Mouse (Mus musculus) liver, embryonic 12.5 days (tissue): Measurements from ENCODE around the gene S1pr3. TPM values are rescaled to one million over a fixed set of nuclear protein-coding genes. Genes with fewer than 3 reads are reported as not detected.

Source experiments
- ATAC-seq: fragments of 200-750 bp; cut with Nextera tagmentation; 2 replicates; pipeline ENCODE4 v1.8.0; 2017; ENCODE audit warnings: moderate number of reproducible peaks, mild to moderate bottlenecking, moderate library complexity
- H3K27ac ChIP-seq: fragments of 300-500 bp; sonication (generic); 2 replicates; pipeline ENCODE4 v1.5.1; 2016; ENCODE audit warnings: mild to moderate bottlenecking
- H3K27me3 ChIP-seq: fragments of 300-500 bp; sonication (generic); replicated peaks from 2 replicates; pipeline ENCODE4 v1.6.1; 2016; ENCODE audit warnings: mild to moderate bottlenecking, moderate library complexity
- H3K36me3 ChIP-seq: fragments of 300-500 bp; sonication (generic); 2 replicates; pipeline ENCODE4 v1.6.1; 2016; ENCODE audit warnings: mild to moderate bottlenecking, moderate library complexity
- H3K4me1 ChIP-seq: fragments of 300-500 bp; sonication (generic); 2 replicates; pipeline ENCODE4 v1.6.1; 2016
- H3K4me2 ChIP-seq: fragments of 300-500 bp; sonication (generic); 2 replicates; pipeline ENCODE4 v1.6.1; 2016; ENCODE audit warnings: mild to moderate bottlenecking, moderate library complexity
- H3K4me3 ChIP-seq: fragments of 300-500 bp; sonication (generic); 2 replicates; pipeline ENCODE4 v1.5.1; 2016; ENCODE audit warnings: mild to moderate bottlenecking, moderate library complexity
- H3K9ac ChIP-seq: fragments of 300-500 bp; sonication (generic); 2 replicates; pipeline ENCODE4 v1.6.1; 2016; ENCODE audit warnings: mild to moderate bottlenecking, moderate library complexity
- H3K9me3 ChIP-seq: fragments of 300-500 bp; sonication (generic); replicated peaks from 2 replicates; pipeline ENCODE4 v1.6.1; 2016; ENCODE audit warnings: mild to moderate bottlenecking, moderate library complexity
- WGBS: fragments of 180-500 bp; shearing (Covaris S2); methylation state at CpG from one replicate; pipeline ENCODE4 v1.1.7; 2016; ENCODE audit not compliant: insufficient replicate concordance; 5-methylcytosine and 5-hydroxymethylcytosine counted together
- polyA plus RNA-seq: library from polyadenylated mRNA; unstranded; fragments of >200 nt; fragmentation: Nextera tagmentation; extraction: Ambion mirVana; gene quantifications from 2 replicates; pipeline ENCODE4 v1.2.1, GENCODE M21; 2016

Gene S1pr3
- polyA plus RNA-seq, 1 experiment from 2014 or later, result 4.8 TPM

GRCm38 (mm10) chr13:51407541-51408217, 760 bp upstream of the S1pr3 start:
- no peaks in the 10 kb centered on the region for H3K9me3 ChIP-seq
- 0 out of 2 replicates have a peak, but pooled peaks cover 3% of the 10 kb centered on the region for H3K4me1 ChIP-seq
- H3K36me3 ChIP-seq, result no peaks in the 10 kb centered on the region
- 15% methylated on average over 13 of the region's 13 CpGs for WGBS
- no peak overlapping the region for H3K4me3 ChIP-seq
- H3K27me3 ChIP-seq, result peaks cover 58% of the 10 kb centered on the region
- H3K9ac ChIP-seq, result no peak overlapping the region
- no peak overlapping the region for H3K27ac ChIP-seq
- H3K4me2 ChIP-seq, result peak overlapping the region; percentile 60; the same call in 1 of the 2 replicates
- no peak for ATAC-seq

GRCm38 (mm10) chr13:51409936-51410481, 1.6 kb downstream of the S1pr3 start:
- 57% methylated on average over 6 of the region's 6 CpGs for WGBS
- Histone ChIP-seq H3K4me3 (no peak overlapping the region), H3K4me2 (peak overlapping the region; percentile 20; the same call in 1 of the 2 replicates), H3K9ac (no peak overlapping the region), H3K4me1 (0 out of 2 replicates have a peak, but pooled peaks cover 3% of the 10 kb centered on the region), H3K9me3 (no peaks in the 10 kb centered on the region), H3K36me3 (no peaks in the 10 kb centered on the region; the same call in 1 of the 2 replicates), H3K27me3 (peaks cover 58% of the 10 kb centered on the region), H3K27ac (no peak overlapping the region)
- ATAC-seq, result no peak

GRCm38 (mm10) chr13:51411243-51411642, 2.8 kb downstream of the S1pr3 start:
- no peaks in the 10 kb centered on the region; the same call in 1 of the 2 replicates for H3K36me3 ChIP-seq
- H3K9me3 ChIP-seq, result 0 out of 2 replicates have a peak, but pooled peaks cover 3% of the 10 kb centered on the region
- no peak overlapping the region for H3K9ac ChIP-seq
- H3K4me2 ChIP-seq, result no peak overlapping the region
- peaks cover 53% of the 10 kb centered on the region for H3K27me3 ChIP-seq
- ATAC-seq, result no peak
- H3K27ac ChIP-seq, result no peak overlapping the region
- H3K4me3 ChIP-seq, result no peak overlapping the region
- H3K4me1 ChIP-seq, result 0 out of 2 replicates have a peak, but pooled peaks cover 3% of the 10 kb centered on the region
- WGBS, result 67% methylated on average over 9 of the region's 9 CpGs

- Histone ChIP-seq H3K4me3 (no peak overlapping the region), H3K36me3 (no peaks in the 10 kb centered on the region; the same call in 1 of the 2 replicates), H3K4me2 (no peak overlapping the region), H3K9me3 (0 out of 2 replicates have a peak, but pooled peaks cover 3% of the 10 kb centered on the region), H3K27ac (no peak overlapping the region), H3K9ac (no peak overlapping the region), H3K27me3 (peaks cover 47% of the 10 kb centered on the region), H3K4me1 (0 out of 2 replicates have a peak, but pooled peaks cover 3% of the 10 kb centered on the region)
- no peak for ATAC-seq
- WGBS, result 36% methylated on average over 12 of the region's 12 CpGs
Measured at GRCm38 (mm10) chr13:51411696-51412430, 3.4 kb downstream of the S1pr3 start.

GRCm38 (mm10) chr13:51413461-51413860, 5.0 kb downstream of the S1pr3 start:
- WGBS, result 38% methylated on average over 3 of the region's 3 CpGs
- Histone ChIP-seq H3K27me3 (peaks cover 31% of the 10 kb centered on the region), H3K9ac (no peak overlapping the region), H3K4me3 (no peak overlapping the region), H3K9me3 (0 out of 2 replicates have a peak, but pooled peaks cover 3% of the 10 kb centered on the region), H3K36me3 (no peaks in the 10 kb centered on the region; the same call in 1 of the 2 replicates), H3K4me1 (0 out of 2 replicates have a peak, but pooled peaks cover 6% of the 10 kb centered on the region), H3K4me2 (no peak overlapping the region), H3K27ac (no peak overlapping the region)
- no peak for ATAC-seq

GRCm38 (mm10) chr13:51416727-51417126, 8.3 kb downstream of the S1pr3 start:
- Histone ChIP-seq H3K4me1 (0 out of 2 replicates have a peak, but pooled peaks cover 6% of the 10 kb centered on the region), H3K27ac (no peak overlapping the region), H3K36me3 (peaks cover 5% of the 10 kb centered on the region; the same call in 1 of the 2 replicates), H3K4me2 (no peak overlapping the region), H3K9me3 (0 out of 2 replicates have a peak, but pooled peaks cover 3% of the 10 kb centered on the region), H3K27me3 (no peaks in the 10 kb centered on the region), H3K9ac (no peak overlapping the region), H3K4me3 (no peak overlapping the region)
- WGBS, result 83% methylated on average over 11 of the region's 11 CpGs
- no peak for ATAC-seq

GRCm38 (mm10) chr13:51417796-51418195, 9.4 kb downstream of the S1pr3 start:
- Histone ChIP-seq H3K27ac (no peak overlapping the region), H3K9me3 (0 out of 2 replicates have a peak, but pooled peaks cover 3% of the 10 kb centered on the region), H3K4me3 (no peak overlapping the region), H3K36me3 (peaks cover 5% of the 10 kb centered on the region; the same call in 1 of the 2 replicates), H3K4me1 (0 out of 2 replicates have a peak, but pooled peaks cover 6% of the 10 kb centered on the region), H3K9ac (no peak overlapping the region), H3K4me2 (no peak overlapping the region), H3K27me3 (no peaks in the 10 kb centered on the region)
- 35% methylated on average over 6 of the region's 6 CpGs for WGBS
- no peak for ATAC-seq

- 8% methylated on average over 20 of the region's 20 CpGs for WGBS
- H3K4me3 ChIP-seq, result no peak overlapping the region
- H3K27ac ChIP-seq, result no peak overlapping the region
- no peaks in the 10 kb centered on the region for H3K27me3 ChIP-seq
- no peak for ATAC-seq
- peaks cover 5% of the 10 kb centered on the region; the same call in 1 of the 2 replicates for H3K36me3 ChIP-seq
- H3K9ac ChIP-seq, result no peak overlapping the region
- H3K9me3 ChIP-seq, result 0 out of 2 replicates have a peak, but pooled peaks cover 3% of the 10 kb centered on the region
- H3K4me1 ChIP-seq, result 0 out of 2 replicates have a peak, but pooled peaks cover 6% of the 10 kb centered on the region
- peak overlapping the region; percentile 41 for H3K4me2 ChIP-seq
Measured at GRCm38 (mm10) chr13:51418268-51418941, 10.0 kb downstream of the S1pr3 start.

GRCm38 (mm10) chr13:51418942-51419451, 10.6 kb downstream of the S1pr3 start:
- ATAC-seq, result no peak
- no peak overlapping the region for H3K27ac ChIP-seq
- H3K4me1 ChIP-seq, result 0 out of 2 replicates have a peak, but pooled peaks cover 6% of the 10 kb centered on the region
- H3K27me3 ChIP-seq, result no peaks in the 10 kb centered on the region
- H3K4me3 ChIP-seq, result no peak overlapping the region
- WGBS, result 68% methylated on average over 19 of the region's 19 CpGs
- 0 out of 2 replicates have a peak, but pooled peaks cover 3% of the 10 kb centered on the region for H3K9me3 ChIP-seq
- H3K4me2 ChIP-seq, result peak overlapping the region; percentile 41
- H3K36me3 ChIP-seq, result peaks cover 5% of the 10 kb centered on the region; the same call in 1 of the 2 replicates
- no peak overlapping the region for H3K9ac ChIP-seq

- no peak overlapping the region for H3K9ac ChIP-seq
- H3K4me1 ChIP-seq, result 0 out of 2 replicates have a peak, but pooled peaks cover 6% of the 10 kb centered on the region
- no peaks in the 10 kb centered on the region for H3K27me3 ChIP-seq
- 74% methylated on average over 15 of the region's 15 CpGs for WGBS
- H3K27ac ChIP-seq, result no peak overlapping the region
- H3K36me3 ChIP-seq, result peaks cover 5% of the 10 kb centered on the region; the same call in 1 of the 2 replicates
- H3K4me3 ChIP-seq, result no peak overlapping the region
- ATAC-seq, result no peak
- H3K9me3 ChIP-seq, result 0 out of 2 replicates have a peak, but pooled peaks cover 3% of the 10 kb centered on the region
- no peak overlapping the region for H3K4me2 ChIP-seq
Measured at GRCm38 (mm10) chr13:51419501-51419900, 11.1 kb downstream of the S1pr3 start.

- 0 out of 2 replicates have a peak, but pooled peaks cover 6% of the 10 kb centered on the region for H3K4me1 ChIP-seq
- no peak for ATAC-seq
- no peak overlapping the region for H3K9ac ChIP-seq
- H3K27ac ChIP-seq, result no peak overlapping the region
- 75% methylated on average over 9 of the region's 9 CpGs for WGBS
- no peaks in the 10 kb centered on the region for H3K9me3 ChIP-seq
- no peak overlapping the region for H3K4me2 ChIP-seq
- H3K27me3 ChIP-seq, result no peaks in the 10 kb centered on the region
- 0 out of 2 replicates have a peak, but pooled peaks cover 5% of the 10 kb centered on the region for H3K36me3 ChIP-seq
- H3K4me3 ChIP-seq, result no peak overlapping the region
Measured at GRCm38 (mm10) chr13:51420861-51421260, 12.4 kb downstream of the S1pr3 start.
